In the genomic region with DNA sequence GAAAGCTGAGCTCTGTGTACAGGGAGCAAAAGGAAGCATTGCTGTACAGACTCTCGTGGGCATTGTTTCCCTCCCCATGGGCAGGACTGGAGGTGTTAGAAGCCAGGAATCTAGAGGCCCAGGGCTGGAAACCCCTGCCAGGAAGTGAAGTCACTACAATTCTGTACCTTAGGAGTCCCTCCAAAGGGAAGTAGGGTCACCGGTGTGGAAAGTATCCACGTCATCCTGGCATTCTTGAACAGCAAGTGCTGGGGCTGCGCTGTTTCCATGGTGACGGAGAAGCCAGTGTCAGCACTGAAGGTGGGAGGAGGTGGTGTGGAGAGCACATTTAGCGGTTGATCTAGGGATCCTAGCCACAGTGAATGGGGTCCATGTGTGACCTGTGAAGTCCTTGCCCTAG, we compare ENCODE assay signal across 8 mouse cellular contexts.
A peak's percentile ranks its signal among the peaks of the same experiment; 100 is the strongest.
DNase-seq lines count a peak whose midpoint lies in the region; ATAC-seq lines count a peak whose summit lies in the region.

No protein-coding gene starts in this region.

- H3K27ac ChIP-seq in heart, embryonic 10.5 days: no peak overlapping the region

- DNase-seq in heart, adult 11 months: peak; percentile 94
- DNase-seq in heart, embryonic 10.5 days (ENCODE audit: low spot score): no peak
- DNase-seq in embryo, embryonic 9.5 days (ENCODE audit: extremely low spot score): peak; percentile 12
- peak; percentile 12 for DNase-seq in heart, postnatal 25 days (ENCODE audit: low spot score)
- peak; percentile 56 for DNase-seq in mesoderm, embryonic 11.5 days (ENCODE audit: low read depth, low spot score)
- no peak for DNase-seq in ovary, postnatal 36 days (ENCODE audit: low spot score)
- DNase-seq in spleen, postnatal 36 days (ENCODE audit: low spot score in 2 of 2): no peak

- H3K9me3 ChIP-seq in heart, embryonic 10.5 days: no peaks in the 10 kb centered on the region

- WGBS in heart, embryonic 10.5 days: 44% methylated on average over 6 of the region's 6 CpGs

- no peak for ATAC-seq in monocyte, adult 5-6 weeks (replicated peaks; ENCODE audit: insufficient number of reproducible peaks, low FRiP score, low TSS enrichment, poor library complexity, severe bottlenecking)

- no peaks in the 10 kb centered on the region for H3K27me3 ChIP-seq in heart, embryonic 10.5 days (ENCODE audit: insufficient read depth, poor library complexity, severe bottlenecking)

- no peaks in the 10 kb centered on the region for H3K4me1 ChIP-seq in heart, embryonic 10.5 days

- intact Hi-C loops in heart, postnatal 25 days (cut with DNase I): no loop called here

- H3K4me3 ChIP-seq in heart, embryonic 10.5 days: no peak overlapping the region

- H3K36me3 ChIP-seq in heart, embryonic 10.5 days: no peaks in the 10 kb centered on the region

Comparison
In these comparisons a context has a peak if more than half of its experiments do, and no peak if none do; other contexts are left out.
1. DNase-seq: peak in heart, adult 11 months (single experiment), embryo, embryonic 9.5 days (single experiment), heart, postnatal 25 days (single experiment) and mesoderm, embryonic 11.5 days (single experiment); none in heart, embryonic 10.5 days (single experiment), ovary, postnatal 36 days (single experiment) and spleen, postnatal 36 days (0 of 2).